Mouse (Mus musculus) bone marrow, adult 2 months (tissue): ENCODE data around the gene Ssr1.

Experiments
- CTCF ChIP-seq: fragments of 200-500 bp; IDR thresholded peaks from 2 replicates; pipeline ENCODE4 v1.5.1; 2011; ENCODE audit warnings: low read length, control low read depth; ENCODE audit not compliant: control insufficient read depth, insufficient read depth
- POLR2A ChIP-seq: fragments of 200-500 bp; IDR thresholded peaks from 2 replicates; pipeline ENCODE4 v1.6.1; 2011; ENCODE audit warnings: low read depth, mild to moderate bottlenecking, control low read depth, low read length, borderline replicate concordance; ENCODE audit not compliant: control insufficient read depth

GRCm38 (mm10) chr13:37930091-37930490 lies 63.9 kb downstream of the Ssr1 start:
- TF ChIP-seq CTCF (no peak), POLR2A (no peak)
